Mouse (Mus musculus): ENCODE results near the gene Kcna1. TPM values are rescaled to one million over a fixed set of nuclear protein-coding genes. Genes with fewer than 3 reads are reported as not detected.

The Kcna1 gene
- total and polyA plus RNA-seq, 3 experiments, result not detected

DNA sequence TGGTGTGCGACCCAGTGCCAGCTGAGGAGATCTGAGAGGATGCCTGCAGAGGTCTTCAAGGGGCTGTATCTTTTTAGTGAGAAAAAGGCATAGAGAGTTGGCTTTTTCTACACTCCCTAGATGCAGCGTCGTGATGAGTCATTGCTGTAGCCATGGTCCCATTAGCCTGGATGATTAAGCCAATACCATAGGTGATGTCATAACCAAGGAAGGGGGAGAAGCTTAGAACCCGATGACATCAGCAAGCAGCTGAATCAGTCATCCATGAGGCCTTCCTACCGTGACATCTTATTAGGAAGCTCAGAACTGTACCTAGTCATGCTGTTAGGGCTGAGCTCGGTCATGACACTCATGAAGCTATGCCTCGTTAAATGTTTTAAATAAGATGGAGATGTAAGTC is 7.4 kb upstream of the Kcna1 start:
- Histone ChIP-seq H3K4me1 (ENCODE audit: control insufficient read depth in 1 of 2, insufficient read depth in 2 of 2, low read length in 2 of 2) (no peaks in the 10 kb centered on the region), H3K4me3 (ENCODE audit: control insufficient read depth in 1 of 2, insufficient read depth in 1 of 2, low read depth in 2 of 2, low read length in 2 of 2) (no peak overlapping the region), H3K79me2 (ENCODE audit: control insufficient read depth, insufficient read depth, low read length, poor library complexity) (no peaks in the 10 kb centered on the region), H3K9me3 (replicated peaks; ENCODE audit: insufficient read depth, low read length) (no peaks in the 10 kb centered on the region), H3K27ac (ENCODE audit: control insufficient read depth, low read depth, low read length) (no peak overlapping the region), H3K27me3 (ENCODE audit: control insufficient read depth in 1 of 2, insufficient read depth in 2 of 2, low read length in 2 of 2) (no peaks in the 10 kb centered on the region), H3K9ac (ENCODE audit: control insufficient read depth, low read depth, low read length, poor library complexity, severe bottlenecking) (no peak overlapping the region), H3K36me3 (ENCODE audit: control insufficient read depth in 1 of 2, insufficient read depth in 2 of 2, low read length in 2 of 2) (no peaks in the 10 kb centered on the region)
- DNase-seq (ENCODE audit: low read depth, low spot score), result no peak
- TF ChIP-seq UBTF (IDR thresholded peaks at IDR 0.05; ENCODE audit: borderline replicate concordance, insufficient read depth, low read depth, low read length) (no peak), TBP (IDR thresholded peaks at IDR 0.05; ENCODE audit: low read depth, low read length) (no peak), MAFK (IDR thresholded peaks at IDR 0.05; ENCODE audit: borderline replicate concordance, low read depth, low read length) (no peak), JUND (IDR thresholded peaks at IDR 0.05; ENCODE audit: low read depth, low read length) (no peak), POLR2AphosphoS2 (IDR thresholded peaks at IDR 0.05; ENCODE audit: low read length) (no peak), SIN3A (IDR thresholded peaks at IDR 0.05; ENCODE audit: low read length) (no peak), NELFE (IDR thresholded peaks at IDR 0.05; ENCODE audit: low read depth, low read length) (no peak), BHLHE40 (IDR thresholded peaks at IDR 0.05; ENCODE audit: borderline replicate concordance, low read depth, low read length) (no peak)

DNA sequence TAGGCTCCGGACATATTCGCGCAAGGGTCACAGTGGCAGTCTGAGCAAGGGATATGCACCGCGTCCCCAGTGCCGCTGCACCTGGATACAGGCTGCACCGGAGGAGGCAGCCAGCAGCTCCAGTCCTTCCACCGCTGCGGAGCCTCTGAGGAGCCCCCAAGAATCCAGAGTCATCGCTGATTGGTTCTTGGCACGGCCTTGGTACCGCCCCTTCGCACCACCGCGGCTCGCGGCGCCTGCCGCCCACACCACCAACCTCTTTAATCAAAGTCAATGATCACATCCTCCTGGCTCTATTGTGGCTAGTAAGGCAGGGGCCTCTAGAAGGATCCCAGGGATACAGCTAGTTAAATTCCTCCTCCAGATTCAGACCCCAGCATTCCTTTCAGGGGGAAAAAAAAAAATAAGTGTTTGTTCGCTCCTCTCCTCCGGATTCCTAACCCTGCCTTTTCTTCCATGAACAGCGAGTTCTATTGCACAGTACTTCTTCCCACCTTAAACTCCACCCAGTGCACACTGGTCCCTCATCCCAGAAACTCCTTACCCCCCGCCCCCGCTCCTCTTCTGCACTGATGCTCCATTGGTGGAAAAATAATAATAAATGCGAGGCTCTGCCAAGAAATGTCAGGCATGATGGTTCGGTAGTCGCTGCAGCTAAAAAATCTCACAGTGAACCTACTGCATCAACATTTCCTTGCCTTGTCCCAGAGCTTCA is 383 bp downstream of the Kcna1 start:
- Histone ChIP-seq H3K4me3 (ENCODE audit: control insufficient read depth in 1 of 2, insufficient read depth in 1 of 2, low read depth in 2 of 2, low read length in 2 of 2) (no peak overlapping the region), H3K9me3 (replicated peaks; ENCODE audit: insufficient read depth, low read length) (no peaks in the 10 kb centered on the region), H3K9ac (ENCODE audit: control insufficient read depth, low read depth, low read length, poor library complexity, severe bottlenecking) (no peak overlapping the region), H3K36me3 (ENCODE audit: control insufficient read depth in 1 of 2, insufficient read depth in 2 of 2, low read length in 2 of 2) (no peaks in the 10 kb centered on the region), H3K27ac (ENCODE audit: control insufficient read depth, low read depth, low read length) (no peak overlapping the region), H3K79me2 (ENCODE audit: control insufficient read depth, insufficient read depth, low read length, poor library complexity) (no peaks in the 10 kb centered on the region), H3K4me1 (ENCODE audit: control insufficient read depth in 1 of 2, insufficient read depth in 2 of 2, low read length in 2 of 2) (no peaks in the 10 kb centered on the region), H3K27me3 (ENCODE audit: control insufficient read depth in 1 of 2, insufficient read depth in 2 of 2, low read length in 2 of 2) (no peaks in the 10 kb centered on the region)
- no peak for DNase-seq (ENCODE audit: low read depth, low spot score)
- TF ChIP-seq MEF2A (IDR thresholded peaks at IDR 0.05; ENCODE audit: extremely low read depth, insufficient replicate concordance, low read depth, low read length, poor library complexity, severe bottlenecking) (no peak), ZC3H11A (IDR thresholded peaks at IDR 0.05; ENCODE audit: low read depth, low read length) (no peak), ETS1 (IDR thresholded peaks at IDR 0.05; ENCODE audit: low read depth, low read length) (no peak), NELFE (IDR thresholded peaks at IDR 0.05; ENCODE audit: low read depth, low read length) (no peak), CHD1 (IDR thresholded peaks at IDR 0.05; ENCODE audit: low read depth, low read length) (no peak), TCF12 (IDR thresholded peaks at IDR 0.05; ENCODE audit: low read depth, low read length) (no peak), MAZ (IDR thresholded peaks at IDR 0.05; ENCODE audit: low read depth, low read length) (no peak), UBTF (IDR thresholded peaks at IDR 0.05; ENCODE audit: borderline replicate concordance, insufficient read depth, low read depth, low read length) (no peak), JUND (IDR thresholded peaks at IDR 0.05; ENCODE audit: low read depth, low read length) (no peak), GABPA (IDR thresholded peaks at IDR 0.05; ENCODE audit: low read depth, low read length) (no peak), CTCF (IDR thresholded peaks at IDR 0.05 in 2 of 3, conservative IDR thresholded peaks at IDR 0.05 in 1 of 3; ENCODE audit: control insufficient read depth in 1 of 3, insufficient read depth in 1 of 3, low read depth in 2 of 3, low read length in 3 of 3, poor library complexity in 1 of 3, severe bottlenecking in 1 of 3) (no peak), MAX (IDR thresholded peaks at IDR 0.05; ENCODE audit: low read length) (no peak), MAFK (IDR thresholded peaks at IDR 0.05; ENCODE audit: borderline replicate concordance, low read depth, low read length) (no peak), TBP (IDR thresholded peaks at IDR 0.05; ENCODE audit: low read depth, low read length) (no peak), BHLHE40 (IDR thresholded peaks at IDR 0.05; ENCODE audit: borderline replicate concordance, low read depth, low read length) (no peak), POLR2AphosphoS5 (IDR thresholded peaks at IDR 0.05; ENCODE audit: borderline replicate concordance, low read depth, low read length) (no peak), E2F4 (IDR thresholded peaks at IDR 0.05; ENCODE audit: borderline replicate concordance, low read depth, low read length) (no peak)

Measured in MEL (cell line).